Mouse (Mus musculus) small intestine, adult 2 months (tissue): ENCODE measurements around the gene Fam169b. TPM values are rescaled to one million over a fixed set of nuclear protein-coding genes. Genes with fewer than 3 reads are reported as not detected.

Source experiments
- H3K27ac ChIP-seq: fragments of 200-500 bp; 2 replicates; pipeline ENCODE4 v1.5.1; 2012; ENCODE audit warnings: low read depth, low read length, control low read depth, inconsistent platforms; ENCODE audit not compliant: insufficient read depth
- H3K27me3 ChIP-seq: fragments of 200-500 bp; 2 replicates; pipeline ENCODE4 v1.6.1; 2012; ENCODE audit warnings: mild to moderate bottlenecking, moderate library complexity, low read length, inconsistent platforms; ENCODE audit not compliant: control insufficient read depth, insufficient read depth
- H3K36me3 ChIP-seq: fragments of 200-500 bp; 2 replicates; pipeline ENCODE4 v1.6.1; 2012; ENCODE audit warnings: mild to moderate bottlenecking, low read length, control low read depth, inconsistent platforms; ENCODE audit not compliant: control insufficient read depth, insufficient read depth
- H3K4me1 ChIP-seq: fragments of 200-500 bp; 2 replicates; pipeline ENCODE4 v1.6.1; 2012; ENCODE audit warnings: low read length, inconsistent platforms, mixed read lengths; ENCODE audit not compliant: control insufficient read depth, insufficient read depth, insufficient read length
- H3K4me3 ChIP-seq: fragments of 200-500 bp; 2 replicates; pipeline ENCODE4 v1.5.1; 2012; ENCODE audit warnings: low read depth, mild to moderate bottlenecking, control low read depth, inconsistent platforms, low read length, moderate library complexity
- CTCF ChIP-seq: fragments of 200-500 bp; IDR thresholded peaks from 2 replicates; pipeline ENCODE4 v1.5.1; 2012; ENCODE audit warnings: low read depth, mild to moderate bottlenecking, control low read depth, inconsistent platforms, low read length, moderate library complexity, mixed read lengths; ENCODE audit not compliant: insufficient replicate concordance, insufficient read length; ENCODE audit errors: extremely low read depth
- POLR2A ChIP-seq: fragments of 200-500 bp; IDR thresholded peaks from 2 replicates; pipeline ENCODE4 v1.6.1; 2012; ENCODE audit warnings: low read depth, mild to moderate bottlenecking, control low read depth, inconsistent platforms, low read length, moderate library complexity
- WGBS: fragments of 180-500 bp; shearing (Covaris S2); methylation state at CpG from one replicate; pipeline ENCODE4 v1.1.7; 2018; 5-methylcytosine and 5-hydroxymethylcytosine counted together
- polyA plus RNA-seq: library from polyadenylated mRNA; depleted of rRNA; stranded (reverse); fragments of >200 nt; gene quantifications from 2 replicates; pipeline ENCODE4 v1.2.3, GENCODE M21; 2012

The Fam169b gene
- polyA plus RNA-seq, 1 experiment: 3.8 TPM

- Histone ChIP-seq H3K4me1 (no peaks in the 10 kb centered on the region), H3K4me3 (no peak overlapping the region), H3K27ac (no peak overlapping the region), H3K27me3 (no peaks in the 10 kb centered on the region), H3K36me3 (no peaks in the 10 kb centered on the region)
- TF ChIP-seq CTCF (no peak), POLR2A (no peak)
- WGBS: 89% methylated on average over 6 of the region's 6 CpGs
These were observed 65.0 kb downstream of the Fam169b start for GRCm38 (mm10) chr7:68338680-68339079.

GRCm38 (mm10) chr7:68344561-68344960 is 70.9 kb downstream of the Fam169b start:
- Histone ChIP-seq H3K36me3 (no peaks in the 10 kb centered on the region), H3K4me1 (no peaks in the 10 kb centered on the region), H3K27me3 (no peaks in the 10 kb centered on the region), H3K4me3 (no peak overlapping the region), H3K27ac (no peak overlapping the region)
- WGBS: 58% methylated on average over 5 of the region's 5 CpGs
- TF ChIP-seq CTCF: no peak
- TF ChIP-seq POLR2A: no peak

- Histone ChIP-seq H3K36me3 (no peaks in the 10 kb centered on the region), H3K4me1 (no peaks in the 10 kb centered on the region), H3K27me3 (no peaks in the 10 kb centered on the region), H3K4me3 (no peak overlapping the region), H3K27ac (no peak overlapping the region)
- 86% methylated on average over 10 of the region's 10 CpGs for WGBS
- TF ChIP-seq CTCF: no peak
- TF ChIP-seq POLR2A: no peak
These were observed 72.3 kb downstream of the Fam169b start for GRCm38 (mm10) chr7:68345963-68346362.

- Histone ChIP-seq H3K36me3 (no peaks in the 10 kb centered on the region), H3K27me3 (no peaks in the 10 kb centered on the region), H3K27ac (no peak overlapping the region), H3K4me3 (no peak overlapping the region), H3K4me1 (no peaks in the 10 kb centered on the region)
- 65% methylated on average over 11 of the region's 11 CpGs for WGBS
- TF ChIP-seq CTCF: no peak
- no peak for TF ChIP-seq POLR2A
These were observed 81.9 kb downstream of the Fam169b start for GRCm38 (mm10) chr7:68355325-68356076.

- Histone ChIP-seq H3K36me3 (no peaks in the 10 kb centered on the region), H3K27ac (no peak overlapping the region), H3K27me3 (no peaks in the 10 kb centered on the region), H3K4me1 (no peaks in the 10 kb centered on the region), H3K4me3 (no peak overlapping the region)
- WGBS: 18% methylated on average over 7 of the region's 7 CpGs
- TF ChIP-seq POLR2A (no peak), CTCF (no peak)
These were observed 83.8 kb downstream of the Fam169b start for GRCm38 (mm10) chr7:68357407-68357806.

GRCm38 (mm10) chr7:68362609-68363008 is 89.0 kb downstream of the Fam169b start:
- TF ChIP-seq POLR2A: no peak
- TF ChIP-seq CTCF: no peak
- no peak overlapping the region for H3K4me3 ChIP-seq
- H3K27ac ChIP-seq: no peak overlapping the region
- H3K4me1 ChIP-seq: no peaks in the 10 kb centered on the region
- H3K27me3 ChIP-seq: no peaks in the 10 kb centered on the region
- WGBS: 70% methylated on average over 7 of the region's 7 CpGs
- no peaks in the 10 kb centered on the region for H3K36me3 ChIP-seq

- no peak for TF ChIP-seq CTCF
- TF ChIP-seq POLR2A: no peak
- Histone ChIP-seq H3K36me3 (no peaks in the 10 kb centered on the region), H3K27ac (no peak overlapping the region), H3K4me3 (no peak overlapping the region), H3K4me1 (no peaks in the 10 kb centered on the region), H3K27me3 (no peaks in the 10 kb centered on the region)
- WGBS: 63% methylated on average over 9 of the region's 9 CpGs
These were observed 92.1 kb downstream of the Fam169b start for GRCm38 (mm10) chr7:68365711-68366110.

GRCm38 (mm10) chr7:68368948-68369347 is 95.3 kb downstream of the Fam169b start:
- no peak overlapping the region for H3K27ac ChIP-seq
- WGBS: 65% methylated on average over 12 of the region's 12 CpGs
- H3K27me3 ChIP-seq: no peaks in the 10 kb centered on the region
- H3K4me1 ChIP-seq: no peaks in the 10 kb centered on the region
- no peak for TF ChIP-seq CTCF
- no peak for TF ChIP-seq POLR2A
- no peak overlapping the region for H3K4me3 ChIP-seq
- no peaks in the 10 kb centered on the region for H3K36me3 ChIP-seq
